Mouse (Mus musculus) hindbrain, embryonic 15.5 days (tissue): ENCODE results near the gene Mier1. TPM values are rescaled to one million over a fixed set of nuclear protein-coding genes. Genes with fewer than 3 reads are reported as not detected.

Source experiments
- ATAC-seq: fragments of 200-750 bp; cut with Nextera tagmentation; 2 replicates; pipeline ENCODE4 v1.8.0; 2017; ENCODE audit warnings: low read depth, moderate number of reproducible peaks, moderate TSS enrichment; ENCODE audit not compliant: low FRiP score
- H3K27ac ChIP-seq: fragments of 300-500 bp; sonication (generic); replicated peaks from 2 replicates; pipeline ENCODE4 v1.5.1; 2015; ENCODE audit warnings: mild to moderate bottlenecking, inconsistent platforms
- H3K27me3 ChIP-seq: fragments of 300-500 bp; sonication (generic); 2 replicates; pipeline ENCODE4 v1.6.1; 2015; ENCODE audit warnings: control low read depth, inconsistent platforms
- H3K36me3 ChIP-seq: fragments of 300-500 bp; sonication (generic); 2 replicates; pipeline ENCODE4 v1.6.1; 2015; ENCODE audit warnings: control low read depth, inconsistent platforms
- H3K4me1 ChIP-seq: fragments of 300-500 bp; sonication (generic); replicated peaks from 2 replicates; pipeline ENCODE4 v1.6.1; 2015; ENCODE audit warnings: control low read depth, inconsistent platforms
- H3K4me2 ChIP-seq: fragments of 300-500 bp; sonication (generic); 2 replicates; pipeline ENCODE4 v1.6.1; 2015; ENCODE audit warnings: moderate library complexity, mild to moderate bottlenecking, inconsistent platforms
- H3K4me3 ChIP-seq: fragments of 300-500 bp; sonication (generic); 2 replicates; pipeline ENCODE4 v1.5.1; 2015; ENCODE audit warnings: mild to moderate bottlenecking, inconsistent platforms
- H3K9ac ChIP-seq: fragments of 300-500 bp; sonication (generic); 2 replicates; pipeline ENCODE4 v1.6.1; 2015; ENCODE audit warnings: inconsistent platforms
- H3K9me3 ChIP-seq: fragments of 300-500 bp; sonication (generic); 2 replicates; pipeline ENCODE4 v1.6.1; 2016; ENCODE audit warnings: control low read depth, inconsistent platforms
- WGBS: fragments of 180-500 bp; shearing (Covaris S2); methylation state at CpG from one replicate; pipeline ENCODE4 v1.1.7; 2015; 5-methylcytosine and 5-hydroxymethylcytosine counted together
- polyA plus RNA-seq: library from polyadenylated mRNA; unstranded; fragments of >200 nt; fragmentation: Nextera tagmentation; extraction: Ambion mirVana; gene quantifications from 2 replicates; pipeline ENCODE4 v1.2.1, GENCODE M21; 2015

The Mier1 gene
- polyA plus RNA-seq, 1 experiment from 2014 or later: 26.0 TPM

DNA sequence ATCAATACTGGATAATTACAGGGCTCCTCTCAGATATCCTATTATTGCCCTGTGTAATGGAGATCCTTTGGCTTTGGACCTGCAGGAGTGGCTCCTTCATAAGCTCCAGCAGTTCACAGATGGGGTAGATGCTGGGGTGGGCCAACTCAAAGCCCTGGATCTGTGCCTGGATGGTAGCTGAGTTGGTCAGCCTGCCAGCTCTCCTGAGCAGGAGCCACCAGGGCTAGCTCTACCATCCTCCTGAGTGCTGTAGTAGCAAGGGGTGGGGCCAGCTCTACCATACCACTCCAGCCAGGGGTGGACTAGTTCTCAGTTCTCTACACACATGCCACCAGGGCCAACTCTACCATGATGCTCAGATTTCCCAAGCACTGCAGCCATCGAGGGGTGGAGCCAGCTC is 85.9 kb downstream of the Mier1 start:
- 92% methylated on average over 1 of the region's 1 CpGs for WGBS
- Histone ChIP-seq H3K27me3 (no peaks in the 10 kb centered on the region), H3K4me2 (no peak overlapping the region), H3K36me3 (peaks cover 23% of the 10 kb centered on the region), H3K27ac (no peak overlapping the region), H3K4me3 (no peak overlapping the region), H3K4me1 (no peaks in the 10 kb centered on the region; the same call in 1 of the 2 replicates), H3K9me3 (no peaks in the 10 kb centered on the region), H3K9ac (no peak overlapping the region)
- no peak for ATAC-seq

DNA sequence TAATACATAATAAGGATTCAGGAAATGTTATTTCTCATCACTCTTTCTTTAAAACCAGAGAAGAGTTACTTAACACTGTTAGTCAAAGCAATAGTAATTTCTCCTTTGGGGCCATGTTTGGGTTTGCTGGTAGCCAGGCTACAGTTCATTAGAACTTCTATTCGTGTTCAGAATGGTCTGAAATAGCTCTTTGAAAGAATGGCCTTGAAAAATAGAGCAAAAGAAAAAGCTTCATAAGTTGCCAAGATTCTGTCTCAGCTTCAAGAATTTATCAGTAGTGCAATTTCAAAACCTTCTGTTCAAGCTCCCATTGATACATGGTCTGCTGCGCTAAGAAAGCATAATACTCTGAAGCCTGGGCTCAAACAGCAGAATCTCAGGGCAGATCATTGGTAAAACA is 89.5 kb downstream of the Mier1 start:
- Histone ChIP-seq H3K4me3 (no peak overlapping the region), H3K4me1 (no peaks in the 10 kb centered on the region; the same call in 1 of the 2 replicates), H3K4me2 (no peak overlapping the region), H3K36me3 (peaks cover 33% of the 10 kb centered on the region), H3K27ac (no peak overlapping the region), H3K9me3 (no peaks in the 10 kb centered on the region), H3K9ac (no peak overlapping the region), H3K27me3 (no peaks in the 10 kb centered on the region)
- 77% methylated on average over 2 of the region's 2 CpGs for WGBS
- ATAC-seq: no peak

DNA sequence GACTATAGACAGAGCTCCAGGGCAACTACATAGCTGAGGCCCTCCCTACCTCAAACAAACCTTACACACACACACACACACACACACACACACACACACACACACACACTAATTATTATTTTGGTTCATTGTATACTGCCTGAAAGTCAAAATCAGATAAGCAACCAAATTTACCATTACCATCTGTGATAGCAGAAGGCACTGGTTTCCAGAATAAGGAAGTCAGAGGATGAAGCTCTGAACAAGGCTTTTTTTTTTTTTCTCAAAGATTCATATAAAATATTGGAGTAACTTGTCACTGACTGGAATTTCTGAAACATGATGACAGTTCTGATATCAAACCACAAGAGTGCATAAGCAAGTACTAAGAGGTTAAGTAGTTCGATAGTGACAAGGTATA is 94.4 kb downstream of the Mier1 start:
- ATAC-seq: no peak
- H3K4me3 ChIP-seq: no peak overlapping the region
- H3K9ac ChIP-seq: no peak overlapping the region
- no peaks in the 10 kb centered on the region for H3K27me3 ChIP-seq
- H3K36me3 ChIP-seq: peaks cover 35% of the 10 kb centered on the region
- H3K27ac ChIP-seq: no peak overlapping the region
- 98% methylated on average over 1 of the region's 1 CpGs for WGBS
- peaks cover 11% of the 10 kb centered on the region for H3K4me1 ChIP-seq
- H3K9me3 ChIP-seq: no peaks in the 10 kb centered on the region
- H3K4me2 ChIP-seq: no peak overlapping the region

DNA sequence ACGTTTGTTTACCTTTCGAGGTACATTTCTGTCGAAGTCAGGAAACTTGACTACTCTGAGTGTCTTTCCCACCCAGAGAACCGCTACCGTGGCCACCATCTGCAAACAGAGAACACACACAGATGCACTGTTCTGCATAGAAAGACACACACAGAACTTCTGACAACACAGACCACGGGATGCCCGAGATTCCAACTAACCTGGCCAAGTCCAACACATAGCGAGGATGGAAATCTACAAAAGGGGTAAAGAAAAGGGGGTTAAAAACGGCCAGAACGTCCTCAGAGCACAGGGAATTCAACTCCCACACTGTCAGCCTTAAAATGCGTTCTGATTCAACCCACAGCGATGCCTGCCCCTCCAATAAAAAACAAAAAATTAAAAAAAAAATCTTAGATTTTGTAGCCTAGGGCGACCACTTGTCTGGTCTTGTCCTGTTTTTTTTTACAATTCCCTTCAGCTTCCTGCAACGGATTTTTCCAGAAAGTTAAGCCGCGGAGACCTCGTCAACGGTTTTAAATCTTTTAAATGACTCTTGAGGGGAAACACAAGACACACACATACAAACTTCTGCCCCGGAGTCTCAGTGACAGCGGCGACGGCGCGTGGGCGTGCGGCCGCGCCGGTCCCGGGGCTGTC is 99.8 kb downstream of the Mier1 start:
- peaks cover 20% of the 10 kb centered on the region for H3K4me1 ChIP-seq
- peak overlapping the region; percentile 95 for H3K9ac ChIP-seq
- ATAC-seq: no peak
- no peaks in the 10 kb centered on the region for H3K9me3 ChIP-seq
- peak overlapping the region; percentile 63 for H3K4me2 ChIP-seq
- peak overlapping the region; percentile 99 for H3K27ac ChIP-seq
- peak overlapping the region; percentile 83 for H3K4me3 ChIP-seq
- 5% methylated on average over 30 of the region's 30 CpGs for WGBS
- no peaks in the 10 kb centered on the region for H3K27me3 ChIP-seq
- H3K36me3 ChIP-seq: peaks cover 12% of the 10 kb centered on the region

DNA sequence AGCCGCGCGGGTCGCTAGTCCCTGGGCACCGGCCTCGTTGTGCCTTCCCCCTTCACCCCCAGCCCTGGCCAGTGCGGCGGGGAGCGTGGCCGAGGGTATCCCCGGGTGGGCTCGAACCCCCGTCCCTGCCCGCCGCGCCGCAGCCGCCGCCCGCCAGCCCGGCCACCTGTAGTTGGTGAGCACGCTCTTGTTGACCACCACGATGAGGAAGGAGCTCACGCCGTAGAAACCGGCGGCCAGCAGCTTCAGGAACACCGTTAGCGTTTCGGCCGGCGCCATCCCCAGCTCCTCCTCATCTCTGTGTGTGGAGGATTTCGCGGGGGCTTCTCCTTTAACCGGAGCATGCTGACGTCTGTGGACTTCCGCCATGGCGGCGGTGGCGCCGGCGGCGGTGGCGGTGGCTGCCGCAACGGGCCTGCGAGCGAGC is 100.3 kb downstream of the Mier1 start:
- no peaks in the 10 kb centered on the region for H3K9me3 ChIP-seq
- ATAC-seq: peak; percentile 87
- H3K36me3 ChIP-seq: peaks cover 7% of the 10 kb centered on the region
- under 1% methylated on average over 45 of the region's 48 CpGs for WGBS
- peak overlapping the region; percentile 63 for H3K4me2 ChIP-seq
- H3K27me3 ChIP-seq: no peaks in the 10 kb centered on the region
- peak overlapping the region; percentile 99 for H3K27ac ChIP-seq
- peaks cover 20% of the 10 kb centered on the region for H3K4me1 ChIP-seq
- peak overlapping the region; percentile 95 for H3K9ac ChIP-seq
- H3K4me3 ChIP-seq: peak overlapping the region; percentile 83

Other genes with a start within 250 kb of the Mier1 start
- 1.6 and 2.6 TPM in 2 replicates for gene Tctex1d1, start 135.8 kb upstream of the Mier1 start, polyA plus RNA-seq
- 0.53 TPM in 1 of 2 replicates, not detected in the other for gene Insl5, start 87.5 kb upstream of the Mier1 start, polyA plus RNA-seq
- 5.2 and 6.6 TPM in 2 replicates for gene Wdr78, start 165 bp downstream of the Mier1 start, polyA plus RNA-seq
- gene Slc35d1, start 100.8 kb downstream of the Mier1 start, polyA plus RNA-seq: 7.0 and 7.9 TPM in 2 replicates
- gene 4921539E11Rik, start 176.5 kb downstream of the Mier1 start, polyA plus RNA-seq: not detected in 2 replicates
- gene Oma1, start 199.4 kb downstream of the Mier1 start, polyA plus RNA-seq: 9.2 and 10.3 TPM in 2 replicates